Mouse (Mus musculus) hindbrain, postnatal 0 days (tissue): ENCODE measurements around the gene Tmem259. TPM values are rescaled to one million over a fixed set of nuclear protein-coding genes. Genes with fewer than 3 reads are reported as not detected.
A peak's percentile ranks its signal among the peaks of the same experiment; 100 is the strongest.

Experiments
- ATAC-seq: fragments of 200-750 bp; cut with Nextera tagmentation; 2 replicates; pipeline ENCODE4 v1.8.0; 2017; ENCODE audit warnings: mild to moderate bottlenecking, moderate TSS enrichment, moderate library complexity
- DNase-seq: peaks from one replicate; pipeline ENCODE4 v3.0.0-alpha.2; 2015; ENCODE audit warnings: low spot score
- H3K27ac ChIP-seq: fragments of 300-500 bp; sonication (generic); 2 replicates; pipeline ENCODE4 v1.5.1; 2014; ENCODE audit warnings: mild to moderate bottlenecking
- H3K27me3 ChIP-seq: fragments of 300-500 bp; sonication (generic); 2 replicates; pipeline ENCODE4 v1.6.1; 2014; ENCODE audit warnings: low read length, mixed read lengths; ENCODE audit not compliant: insufficient read depth
- H3K36me3 ChIP-seq: fragments of 300-500 bp; sonication (generic); 2 replicates; pipeline ENCODE4 v1.6.1; 2014; ENCODE audit warnings: low read length, mixed read lengths; ENCODE audit not compliant: insufficient read depth
- H3K4me1 ChIP-seq: fragments of 300-500 bp; sonication (generic); 2 replicates; pipeline ENCODE4 v1.6.1; 2014; ENCODE audit warnings: antibody characterized with exemption, low read length, mixed read lengths; ENCODE audit not compliant: insufficient read depth
- H3K4me2 ChIP-seq: fragments of 300-500 bp; sonication (generic); 2 replicates; pipeline ENCODE4 v1.6.1; 2014; ENCODE audit warnings: low read depth, mild to moderate bottlenecking, low read length, moderate library complexity, mixed read lengths
- H3K4me3 ChIP-seq: fragments of 300-500 bp; sonication (generic); 2 replicates; pipeline ENCODE4 v1.5.1; 2014; ENCODE audit warnings: low read length
- H3K9ac ChIP-seq: fragments of 300-500 bp; sonication (generic); replicated peaks from 2 replicates; pipeline ENCODE4 v1.6.1; 2014; ENCODE audit warnings: mild to moderate bottlenecking, low read length, moderate library complexity, mixed read lengths
- H3K9me3 ChIP-seq: fragments of 300-500 bp; sonication (generic); 2 replicates; pipeline ENCODE4 v1.6.1; 2016; ENCODE audit warnings: low read length, mixed read lengths
- CTCF ChIP-seq: IDR thresholded peaks from 2 replicates; pipeline ENCODE4 v1.5.1; 2016; ENCODE audit warnings: antibody characterized with exemption, control low read depth, low read depth
- WGBS: fragments of 180-500 bp; shearing (Covaris S2); extraction: QIAGEN DNeasy Blood & Tissue Kit; methylation state at CpG from one replicate; pipeline ENCODE4 v1.1.7; 2014; 5-methylcytosine and 5-hydroxymethylcytosine counted together
- polyA plus RNA-seq: library from polyadenylated mRNA; unstranded; fragments of >200 nt; fragmentation: Nextera tagmentation; extraction: Ambion mirVana; gene quantifications from 2 replicates; pipeline ENCODE4 v1.2.1, GENCODE M21; 2015
- total RNA-seq: library from RNA; depleted of rRNA; stranded (reverse); fragments of >200 nt; gene quantifications from 2 replicates; pipeline ENCODE4 v1.2.3, GENCODE M21; 2014

The Tmem259 gene
- total and polyA plus RNA-seq, 2 experiments from 2014 or later = 25.6 to 179 TPM

- no peak for DNase-seq
- WGBS = 72% methylated on average over 7 of the region's 7 CpGs
These were observed 43.4 kb downstream of the Tmem259 start for GRCm38 (mm10) chr10:79940749-79941148.

GRCm38 (mm10) chr10:79937775-79938526 is 46.2 kb downstream of the Tmem259 start:
- H3K9me3 ChIP-seq = no peaks in the 10 kb centered on the region
- ATAC-seq (no peak), DNase-seq (no peak)
- no peak for TF ChIP-seq CTCF
- peaks cover 5% of the 10 kb centered on the region for H3K4me1 ChIP-seq
- no peak overlapping the region for H3K27ac ChIP-seq
- no peaks in the 10 kb centered on the region for H3K27me3 ChIP-seq
- no peaks in the 10 kb centered on the region for H3K36me3 ChIP-seq
- no peak overlapping the region for H3K4me2 ChIP-seq
- no peak overlapping the region for H3K4me3 ChIP-seq
- H3K9ac ChIP-seq = no peak overlapping the region
- WGBS = 39% methylated on average over 11 of the region's 11 CpGs

More at GRCm38 (mm10) chr10:79940749-79941148, 43.4 kb downstream of the Tmem259 start:
- Histone ChIP-seq H3K27ac (no peak overlapping the region), H3K4me2 (no peak overlapping the region), H3K9ac (no peak overlapping the region), H3K9me3 (no peaks in the 10 kb centered on the region), H3K36me3 (no peaks in the 10 kb centered on the region), H3K4me3 (no peak overlapping the region), H3K27me3 (no peaks in the 10 kb centered on the region), H3K4me1 (peaks cover 4% of the 10 kb centered on the region)
- no peak for TF ChIP-seq CTCF
- ATAC-seq = no peak

GRCm38 (mm10) chr10:79936911-79937441 is 47.2 kb downstream of the Tmem259 start:
- no peak for TF ChIP-seq CTCF
- H3K4me3 ChIP-seq = no peak overlapping the region
- no peaks in the 10 kb centered on the region for H3K36me3 ChIP-seq
- 0 out of 2 replicates have a peak overlapping the region, but pooled peaks have one; percentile 22 for H3K9ac ChIP-seq
- DNase-seq = peak; percentile 42
- 31% methylated on average over 27 of the region's 27 CpGs for WGBS
- H3K27ac ChIP-seq = no peak overlapping the region; the same call in 1 of the 2 replicates
- peak overlapping the region; percentile 39 for H3K4me2 ChIP-seq
- H3K4me1 ChIP-seq = peaks cover 10% of the 10 kb centered on the region
- no peak for ATAC-seq
- H3K27me3 ChIP-seq = no peaks in the 10 kb centered on the region
- no peaks in the 10 kb centered on the region for H3K9me3 ChIP-seq

GRCm38 (mm10) chr10:79936284-79936910 is 47.7 kb downstream of the Tmem259 start:
- Histone ChIP-seq H3K4me2 (no peak overlapping the region), H3K4me1 (peaks cover 10% of the 10 kb centered on the region), H3K27ac (no peak overlapping the region; the same call in 1 of the 2 replicates), H3K4me3 (no peak overlapping the region), H3K9ac (no peak overlapping the region), H3K27me3 (no peaks in the 10 kb centered on the region), H3K9me3 (no peaks in the 10 kb centered on the region), H3K36me3 (no peaks in the 10 kb centered on the region)
- no peak for TF ChIP-seq CTCF
- WGBS = 50% methylated on average over 10 of the region's 10 CpGs
- DNase-seq = no peak
- ATAC-seq = no peak

- no peak for DNase-seq
- no peak overlapping the region for H3K4me2 ChIP-seq
- no peak for TF ChIP-seq CTCF
- WGBS = 79% methylated on average over 16 of the region's 16 CpGs
- H3K36me3 ChIP-seq = no peaks in the 10 kb centered on the region
- no peak overlapping the region for H3K9ac ChIP-seq
- H3K4me3 ChIP-seq = no peak overlapping the region
- no peaks in the 10 kb centered on the region for H3K27me3 ChIP-seq
- ATAC-seq = no peak
- peaks cover 10% of the 10 kb centered on the region for H3K4me1 ChIP-seq
- 0 out of 2 replicates have a peak overlapping the region, but pooled peaks have one; percentile 48 for H3K27ac ChIP-seq
- no peaks in the 10 kb centered on the region for H3K9me3 ChIP-seq
These were observed 49.1 kb downstream of the Tmem259 start for GRCm38 (mm10) chr10:79934794-79935569.

GRCm38 (mm10) chr10:79934272-79934721 is 49.8 kb downstream of the Tmem259 start:
- H3K9me3 ChIP-seq = no peaks in the 10 kb centered on the region
- no peak for TF ChIP-seq CTCF
- H3K4me1 ChIP-seq = peaks cover 10% of the 10 kb centered on the region
- ATAC-seq (peak; percentile 89), DNase-seq (peak; percentile 87)
- no peak overlapping the region for H3K4me3 ChIP-seq
- 31% methylated on average over 13 of the region's 13 CpGs for WGBS
- H3K36me3 ChIP-seq = no peaks in the 10 kb centered on the region
- peak overlapping the region; percentile 48 for H3K27ac ChIP-seq
- no peaks in the 10 kb centered on the region for H3K27me3 ChIP-seq
- H3K4me2 ChIP-seq = no peak overlapping the region
- no peak overlapping the region for H3K9ac ChIP-seq
